Mouse (Mus musculus) neutrophil, adult 83 days (primary cell): ENCODE results near the gene Kynu. TPM values are rescaled to one million over a fixed set of nuclear protein-coding genes. Genes with fewer than 3 reads are reported as not detected.

ENCODE experiments used
- total RNA-seq, 2 experiments: library from RNA; stranded (reverse); gene quantifications; one replicate each; pipeline ENCODE4 v1.2.4; 2023

Gene Kynu
- under 1 TPM; 0.64 to 0.86 TPM for total RNA-seq

GRCm38 (mm10) chr2:43555062-43555888 lies at the start of gene Kynu:
Gene Kynu (plus strand): TSS chr2:43555329.

Other genes with a start within 250 kb of the Kynu start
- gene Arhgap15, start 193.5 kb downstream of the Kynu start, total RNA-seq: 100 to 1,000 TPM; 145 to 176 TPM